Mouse (Mus musculus): ENCODE measurements around the gene Dkk3.

DNA sequence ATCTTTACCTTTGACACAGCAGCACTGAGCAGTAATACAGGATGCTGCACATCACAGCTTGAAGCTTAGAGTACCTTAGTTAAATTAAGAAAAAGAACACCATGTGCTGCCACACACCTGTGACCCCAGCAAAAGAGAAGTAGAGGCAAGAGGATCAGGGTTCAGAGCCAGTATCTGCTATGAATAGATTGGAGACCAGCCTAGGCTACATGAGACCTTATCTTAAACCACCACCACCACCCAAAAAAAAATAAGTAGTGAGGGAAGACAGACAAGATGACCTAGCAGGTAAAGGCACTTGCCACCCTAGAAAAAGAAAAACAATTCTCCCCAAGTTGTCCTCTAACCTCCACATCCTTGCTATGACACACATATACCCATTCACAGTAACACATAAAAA is 50.1 kb downstream of the Dkk3 start:
- TF ChIP-seq POLR2A (IDR thresholded peaks at IDR 0.05; ENCODE audit: extremely low read depth, insufficient read depth, low read length) (no peak), CTCF (IDR thresholded peaks at IDR 0.05; ENCODE audit: low read depth, low read length) (no peak)

Data from liver, adult 2 months (tissue).